8 mouse cellular contexts compared by ENCODE assay signal in the genomic region with DNA sequence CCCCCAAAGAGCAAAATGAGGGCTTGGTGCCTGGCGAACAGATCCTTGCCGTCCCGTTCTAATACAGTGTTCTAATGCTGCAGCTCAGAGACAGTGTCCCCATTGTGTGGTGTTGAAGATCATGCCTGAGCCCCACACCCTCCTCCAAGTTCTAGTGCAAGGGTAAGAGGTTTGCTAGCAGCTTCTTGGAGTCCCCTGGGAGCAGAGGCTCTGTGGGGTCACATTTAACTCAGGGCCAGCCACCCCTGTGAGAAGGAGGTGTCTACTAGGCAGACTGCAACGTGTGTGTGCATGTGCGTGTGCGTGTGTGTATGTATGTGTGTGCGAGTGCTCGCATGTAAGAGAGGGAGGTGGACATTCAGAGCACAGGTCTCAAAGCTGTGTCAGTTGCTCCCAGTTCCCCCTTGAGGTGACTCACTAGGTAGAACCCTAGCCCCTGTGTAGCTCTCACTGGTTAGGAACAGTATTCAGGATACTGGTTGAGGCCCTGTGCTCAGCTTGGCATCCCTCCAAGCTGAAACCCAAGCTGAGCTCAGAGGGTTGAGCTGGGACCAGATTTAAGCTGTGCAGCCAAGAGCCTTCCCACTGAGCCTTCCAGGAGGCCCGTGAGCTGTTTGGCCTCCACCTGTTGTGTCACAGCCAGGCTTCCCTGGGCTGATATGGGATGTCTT. TPM values are rescaled to one million over a fixed set of nuclear protein-coding genes. Genes with fewer than 3 reads are reported as not detected.
DNase-seq lines count a peak whose midpoint lies in the region.

No protein-coding gene starts in this region.

- peak overlapping the region; percentile 91 for H3K4me3 ChIP-seq in forebrain, embryonic 10.5 days
- peak overlapping the region; percentile 86 for H3K4me3 ChIP-seq in limb, embryonic 10.5 days

- no peaks in the 10 kb centered on the region for H3K27me3 ChIP-seq in forebrain, embryonic 10.5 days (ENCODE audit: poor library complexity, severe bottlenecking)
- no peaks in the 10 kb centered on the region for H3K27me3 ChIP-seq in limb, embryonic 10.5 days (ENCODE audit: low read depth, poor library complexity, severe bottlenecking)
- H3K27me3 ChIP-seq in splenic B cell, adult 2 months (ENCODE audit: control insufficient read depth, insufficient read depth, low read length, poor library complexity, severe bottlenecking): no peaks in the 10 kb centered on the region

- H3K27ac ChIP-seq in forebrain, embryonic 10.5 days: peak overlapping the region; percentile 98
- peak overlapping the region; percentile 95 for H3K27ac ChIP-seq in limb, embryonic 10.5 days

- WGBS in forebrain, embryonic 10.5 days: 83% methylated on average over 9 of the region's 9 CpGs
- WGBS in limb, embryonic 10.5 days: 82% methylated on average over 9 of the region's 9 CpGs

- no peaks in the 10 kb centered on the region for H3K9me3 ChIP-seq in forebrain, embryonic 10.5 days
- no peaks in the 10 kb centered on the region for H3K9me3 ChIP-seq in limb, embryonic 10.5 days (replicated peaks)

- H3K4me1 ChIP-seq in forebrain, embryonic 10.5 days: peaks cover 71% of the 10 kb centered on the region
- peaks cover 55% of the 10 kb centered on the region for H3K4me1 ChIP-seq in limb, embryonic 10.5 days

- H3K36me3 ChIP-seq in forebrain, embryonic 10.5 days (replicated peaks): peaks cover 48% of the 10 kb centered on the region
- peaks cover 47% of the 10 kb centered on the region for H3K36me3 ChIP-seq in limb, embryonic 10.5 days
- no peaks in the 10 kb centered on the region for H3K36me3 ChIP-seq in splenic B cell, adult 2 months (ENCODE audit: control insufficient read depth, insufficient read depth, low read length, poor library complexity, severe bottlenecking)

- peak; percentile 80 for DNase-seq in cerebellum, adult 11-12 months
- no peak for DNase-seq in cerebellum, adult 11 months
- peak; percentile 71 for DNase-seq in 3134 (ENCODE audit: extremely low read depth, insufficient read length, low spot score)
- no peak for DNase-seq in forebrain, embryonic 10.5 days (ENCODE audit: extremely low spot score, low spot score)
- no peak for DNase-seq in limb, embryonic 10.5 days (ENCODE audit: low spot score)
- DNase-seq in splenic B cell, adult 2 months (ENCODE audit: low read depth, low spot score): peak; percentile 18
- no peak for DNase-seq in layer of hippocampus, postnatal 10 days (ENCODE audit: low spot score in 2 of 2)
- DNase-seq in adrenal gland, postnatal 10 days: no peak

RNA-seq across cellular contexts. Expression of a gene that starts 1.4 kb away (rescaled TPM):
- 77.9 and 78.0 TPM in 2 replicates for polyA plus RNA-seq in forebrain, embryonic 10.5 days (2016; fragmentation: Nextera tagmentation; extraction: Ambion mirVana)
- 83.6 and 91.4 TPM in 2 replicates for polyA plus RNA-seq in limb, embryonic 10.5 days (2016; fragmentation: Nextera tagmentation; extraction: Ambion mirVana)
- total RNA-seq in layer of hippocampus, postnatal 10 days (2021): 10 to 100 TPM; 83.7 to 84.2 TPM
- 10 to 100 TPM; 15.7 to 19.3 TPM for total RNA-seq in adrenal gland, postnatal 10 days (2021)

RNA-seq across cellular contexts. Expression of a gene that starts 22.4 kb away (rescaled TPM):
- polyA plus RNA-seq in forebrain, embryonic 10.5 days (2016; fragmentation: Nextera tagmentation; extraction: Ambion mirVana): 0.05 and 0.07 TPM in 2 replicates
- 0.01 TPM in 1 of 2 replicates, not detected in the other for polyA plus RNA-seq in limb, embryonic 10.5 days (2016; fragmentation: Nextera tagmentation; extraction: Ambion mirVana)
- total RNA-seq in layer of hippocampus, postnatal 10 days (2021): 1 to 10 TPM in 1 of 2 experiments, under 1 TPM in 1; 0.78 to 1.1 TPM
- 1 to 10 TPM in 1 of 2 experiments, under 1 TPM in 1; 0.81 to 1.5 TPM for total RNA-seq in adrenal gland, postnatal 10 days (2021)

RNA-seq across cellular contexts. Expression of a gene that starts 35.2 kb away (rescaled TPM):
- 33.8 and 37.2 TPM in 2 replicates for polyA plus RNA-seq in forebrain, embryonic 10.5 days (2016; fragmentation: Nextera tagmentation; extraction: Ambion mirVana)
- polyA plus RNA-seq in limb, embryonic 10.5 days (2016; fragmentation: Nextera tagmentation; extraction: Ambion mirVana): 33.9 and 36.8 TPM in 2 replicates
- total RNA-seq in layer of hippocampus, postnatal 10 days (2021): 10 to 100 TPM; 26.6 to 27.1 TPM
- 10 to 100 TPM; 18.5 to 20.2 TPM for total RNA-seq in adrenal gland, postnatal 10 days (2021)

RNA-seq across cellular contexts. Expression of a gene that starts 44.0 kb away (rescaled TPM):
- polyA plus RNA-seq in forebrain, embryonic 10.5 days (2016; fragmentation: Nextera tagmentation; extraction: Ambion mirVana): 1.00 and 1.2 TPM in 2 replicates
- 0.49 and 0.54 TPM in 2 replicates for polyA plus RNA-seq in limb, embryonic 10.5 days (2016; fragmentation: Nextera tagmentation; extraction: Ambion mirVana)
- 1 to 10 TPM; 2.0 to 2.6 TPM for total RNA-seq in layer of hippocampus, postnatal 10 days (2021)
- total RNA-seq in adrenal gland, postnatal 10 days (2021): 1 to 10 TPM; 1.5 to 2.2 TPM

Comparison
In these comparisons a context has a peak if more than half of its experiments do, and no peak if none do; other contexts are left out.
1. DNase-seq: peak in cerebellum, adult 11-12 months (single experiment), 3134 (single experiment) and splenic B cell, adult 2 months (single experiment); none in cerebellum, adult 11 months (single experiment), forebrain, embryonic 10.5 days (single experiment), limb, embryonic 10.5 days (single experiment), layer of hippocampus, postnatal 10 days (0 of 2) and adrenal gland, postnatal 10 days (single experiment).
2. RNA of a gene that starts 1.4 kb away (total RNA-seq): 83.7 to 84.2 TPM in layer of hippocampus, postnatal 10 days; 15.7 to 19.3 TPM in adrenal gland, postnatal 10 days; every median in the first group is over 4 times any median in the second.